Mouse (Mus musculus): ENCODE measurements around the gene March4. TPM values are rescaled to one million over a fixed set of nuclear protein-coding genes. Genes with fewer than 3 reads are reported as not detected.

March4 gene
- polyA plus RNA-seq (2014; fragmentation: Nextera tagmentation; extraction: Ambion mirVana): 0.79 and 0.92 TPM in 2 replicates

DNA sequence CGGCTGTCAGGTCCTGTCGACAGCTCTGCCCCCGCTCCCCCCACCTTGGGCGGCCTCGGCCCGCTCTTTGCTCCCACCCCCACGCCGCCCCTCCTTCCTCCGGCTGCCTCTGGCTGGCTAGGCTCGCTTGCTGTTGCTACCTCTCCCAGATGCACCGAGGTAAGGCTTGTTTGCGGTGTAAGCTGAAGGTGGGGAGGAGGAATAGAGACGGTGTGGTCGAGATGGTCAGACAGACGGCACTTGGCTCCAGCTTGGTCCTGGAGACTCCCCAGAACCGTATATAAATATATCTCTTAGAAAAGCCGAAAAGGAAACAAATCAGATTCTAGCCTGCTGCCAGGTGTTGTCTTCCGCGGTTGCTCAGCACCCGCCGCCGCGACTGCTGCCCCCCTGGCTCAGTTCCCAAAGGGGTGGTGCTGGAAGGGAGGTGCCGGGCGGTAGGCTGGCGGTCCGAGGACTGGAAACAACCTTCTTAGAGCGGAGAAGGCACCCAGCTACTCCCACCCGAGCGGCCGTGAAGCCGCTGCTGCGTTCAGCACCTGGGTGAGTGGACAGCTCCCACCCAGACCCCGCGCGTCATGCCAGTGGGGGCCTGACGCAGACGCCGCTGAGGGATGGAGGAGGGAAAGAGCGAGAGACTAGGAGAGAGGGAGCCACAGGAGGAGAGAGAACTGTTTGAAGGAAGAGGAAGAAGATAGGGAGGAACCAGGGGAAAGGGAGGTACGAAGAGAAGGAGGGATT is at the start of gene March4:
Gene March4, minus strand, starts transcription at position 320 of the 741 bp plus-strand sequence.
- no peak within 1 kb of the TSS; the same call in 1 of the 2 replicates for H3K27ac ChIP-seq (ENCODE audit: low read depth, low read length)
- peak within 1 kb of the TSS; percentile 41 for H3K4me3 ChIP-seq (ENCODE audit: low read depth, low read length)
- peak; percentile 74 for ATAC-seq (ENCODE audit: low FRiP score)
- peaks cover 9% of the 10 kb centered on the region for H3K4me1 ChIP-seq (ENCODE audit: control insufficient read depth, insufficient read depth, low read length)
- no peaks in the 10 kb centered on the region for H3K9me3 ChIP-seq (ENCODE audit: control insufficient read depth, low read length)
- WGBS: under 1% methylated on average over 40 of the region's 41 CpGs
- peak; percentile 96 for DNase-seq (ENCODE audit: low spot score, missing footprints)
- peak within 1 kb of the TSS; percentile 40 for H3K9ac ChIP-seq (ENCODE audit: low read length)
- H3K36me3 ChIP-seq (ENCODE audit: control insufficient read depth, insufficient read depth, low read length): no peaks in the 10 kb centered on the region
- H3K4me2 ChIP-seq: peak within 1 kb of the TSS; percentile 80
- peaks cover 20% of the 10 kb centered on the region for H3K27me3 ChIP-seq (ENCODE audit: control insufficient read depth, insufficient read depth, low read length)

DNA sequence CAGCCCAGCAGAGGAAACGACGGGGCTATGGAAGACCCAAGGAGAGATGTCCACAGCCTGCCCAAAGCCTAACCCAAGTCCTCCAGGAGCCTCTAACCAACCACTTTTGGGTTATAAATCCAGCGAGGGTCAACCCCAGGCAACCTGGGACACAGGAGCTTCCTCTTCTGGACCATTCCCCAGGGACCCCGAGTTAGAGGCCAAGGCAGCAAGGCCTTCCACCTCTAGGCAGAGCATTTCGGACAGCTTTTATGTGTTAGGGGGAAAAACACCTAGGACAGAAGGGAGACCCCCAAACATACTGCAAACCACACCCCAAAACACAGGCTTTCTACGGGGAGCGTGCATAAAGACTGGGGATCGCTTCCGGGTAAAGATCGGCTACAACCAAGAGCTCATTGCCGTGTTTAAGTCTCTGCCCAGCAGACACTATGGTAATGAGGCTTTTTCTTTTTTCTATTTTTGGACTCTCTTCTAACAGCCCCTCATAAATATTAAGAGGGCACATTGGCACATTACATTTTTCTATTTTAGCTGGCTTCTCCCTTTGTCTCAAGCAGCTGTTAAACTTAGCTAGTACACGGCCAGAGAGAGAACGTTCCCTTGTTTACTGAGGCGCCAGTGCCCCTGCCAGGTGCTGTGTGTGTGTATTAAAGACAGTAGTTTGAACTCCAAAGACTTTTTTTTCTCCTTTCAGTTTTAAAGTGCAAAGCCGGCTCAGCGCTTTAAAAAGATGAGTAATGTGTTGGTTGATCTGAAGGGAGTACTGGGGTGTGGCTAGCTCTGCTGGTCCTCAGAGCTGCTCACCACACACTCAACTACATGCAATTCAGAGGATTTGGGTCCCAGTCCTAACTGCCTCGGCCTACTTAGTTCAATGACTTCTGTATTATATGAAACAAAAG is 49.5 kb upstream of the March4 start:
- DNase-seq (ENCODE audit: low spot score, missing footprints) (no peak), ATAC-seq (ENCODE audit: low FRiP score) (no peak)
- 91% methylated on average over 17 of the region's 17 CpGs for WGBS
- Histone ChIP-seq H3K4me1 (ENCODE audit: control insufficient read depth, insufficient read depth, low read length) (peaks cover 4% of the 10 kb centered on the region), H3K27me3 (ENCODE audit: control insufficient read depth, insufficient read depth, low read length) (no peaks in the 10 kb centered on the region), H3K27ac (ENCODE audit: low read depth, low read length) (no peak overlapping the region), H3K9me3 (ENCODE audit: control insufficient read depth, low read length) (no peaks in the 10 kb centered on the region), H3K9ac (ENCODE audit: low read length) (no peak overlapping the region), H3K4me3 (ENCODE audit: low read depth, low read length) (no peak overlapping the region), H3K4me2 (no peak overlapping the region), H3K36me3 (ENCODE audit: control insufficient read depth, insufficient read depth, low read length) (peaks cover 7% of the 10 kb centered on the region; the same call in 1 of the 2 replicates)

DNA sequence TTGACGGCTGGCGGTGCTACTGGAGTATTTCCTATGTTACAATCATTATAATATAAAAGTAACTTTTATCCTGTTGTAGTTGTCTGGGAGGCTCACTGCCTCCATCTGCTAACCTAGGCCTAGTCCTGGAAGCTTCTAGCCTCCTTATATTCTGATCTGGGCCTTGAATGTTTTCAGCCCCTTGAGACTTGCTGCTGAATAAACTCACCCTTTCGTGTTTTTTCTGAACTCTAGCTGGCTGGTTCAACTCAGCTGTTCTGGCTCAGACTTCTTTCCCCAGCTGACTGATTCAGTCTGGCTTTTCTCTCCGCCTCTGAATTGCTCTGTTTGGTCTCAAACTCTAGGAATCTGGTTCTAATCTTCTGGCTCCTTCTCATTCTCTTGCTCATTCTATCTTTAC is 47.2 kb upstream of the March4 start:
- H3K27ac ChIP-seq (ENCODE audit: low read depth, low read length): no peak overlapping the region
- no peaks in the 10 kb centered on the region for H3K27me3 ChIP-seq (ENCODE audit: control insufficient read depth, insufficient read depth, low read length)
- H3K36me3 ChIP-seq (ENCODE audit: control insufficient read depth, insufficient read depth, low read length): peaks cover 7% of the 10 kb centered on the region; the same call in 1 of the 2 replicates
- DNase-seq (ENCODE audit: low spot score, missing footprints) (no peak), ATAC-seq (ENCODE audit: low FRiP score) (no peak)
- H3K4me2 ChIP-seq: peak overlapping the region; percentile 45
- H3K9me3 ChIP-seq (ENCODE audit: control insufficient read depth, low read length): no peaks in the 10 kb centered on the region
- H3K4me1 ChIP-seq (ENCODE audit: control insufficient read depth, insufficient read depth, low read length): peaks cover 4% of the 10 kb centered on the region
- peak overlapping the region; percentile 60 for H3K4me3 ChIP-seq (ENCODE audit: low read depth, low read length)
- H3K9ac ChIP-seq (ENCODE audit: low read length): peak overlapping the region; percentile 71
- 86% methylated on average over 4 of the region's 4 CpGs for WGBS

GRCm38 (mm10) chr1:72582947-72583731 is 46.4 kb upstream of the March4 start, which contains the start of gene Smarcal1:
TSS of gene Smarcal1 (plus strand) at chr1:72583251.
- no peaks in the 10 kb centered on the region for H3K9me3 ChIP-seq (ENCODE audit: control insufficient read depth, low read length)
- no peaks in the 10 kb centered on the region for H3K27me3 ChIP-seq (ENCODE audit: control insufficient read depth, insufficient read depth, low read length)
- under 1% methylated on average over 25 of the region's 25 CpGs for WGBS
- H3K4me3 ChIP-seq (ENCODE audit: low read depth, low read length): peak within 1 kb of the TSS; percentile 60
- peaks cover 6% of the 10 kb centered on the region for H3K4me1 ChIP-seq (ENCODE audit: control insufficient read depth, insufficient read depth, low read length)
- DNase-seq (ENCODE audit: low spot score, missing footprints) (peak; percentile 100), ATAC-seq (ENCODE audit: low FRiP score) (peak; percentile 100)
- peaks cover 6% of the 10 kb centered on the region; the same call in 1 of the 2 replicates for H3K36me3 ChIP-seq (ENCODE audit: control insufficient read depth, insufficient read depth, low read length)
- peak within 1 kb of the TSS; percentile 49 for H3K4me2 ChIP-seq
- peak within 1 kb of the TSS; percentile 30; the same call in 1 of the 2 replicates for H3K27ac ChIP-seq (ENCODE audit: low read depth, low read length)
- peak within 1 kb of the TSS; percentile 71 for H3K9ac ChIP-seq (ENCODE audit: low read length)

DNA sequence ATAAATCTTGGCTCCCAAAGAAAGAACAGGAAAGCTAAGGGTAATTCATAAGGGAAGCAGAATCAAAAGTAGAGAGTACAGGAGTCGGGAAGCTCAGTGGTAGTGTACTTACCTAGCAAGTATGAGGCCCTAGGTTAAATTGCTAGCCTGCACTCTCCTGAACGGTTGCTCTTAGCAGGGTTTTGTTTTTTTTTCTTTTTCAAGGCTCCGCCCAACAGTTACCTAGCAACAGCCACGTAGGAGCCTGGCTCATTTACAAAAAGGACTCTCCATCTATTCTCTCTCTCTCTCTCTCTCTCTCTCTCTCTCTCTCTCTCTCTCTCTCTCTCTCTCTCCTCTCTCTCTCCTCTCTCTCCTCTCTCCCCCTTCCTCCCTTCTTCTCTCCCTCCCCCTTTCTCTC is 42.1 kb upstream of the March4 start:
- H3K4me2 ChIP-seq: peak overlapping the region; percentile 14; the same call in 1 of the 2 replicates
- ATAC-seq (ENCODE audit: low FRiP score) (no peak), DNase-seq (ENCODE audit: low spot score, missing footprints) (peak; percentile 93)
- H3K9me3 ChIP-seq (ENCODE audit: control insufficient read depth, low read length): no peaks in the 10 kb centered on the region
- WGBS: 20% methylated on average over 4 of the region's 4 CpGs
- peaks cover 12% of the 10 kb centered on the region; the same call in 1 of the 2 replicates for H3K4me1 ChIP-seq (ENCODE audit: control insufficient read depth, insufficient read depth, low read length)
- H3K27me3 ChIP-seq (ENCODE audit: control insufficient read depth, insufficient read depth, low read length): no peaks in the 10 kb centered on the region; the same call in 1 of the 2 replicates
- H3K4me3 ChIP-seq (ENCODE audit: low read depth, low read length): no peak overlapping the region
- H3K27ac ChIP-seq (ENCODE audit: low read depth, low read length): no peak overlapping the region
- no peaks in the 10 kb centered on the region for H3K36me3 ChIP-seq (ENCODE audit: control insufficient read depth, insufficient read depth, low read length)
- no peak overlapping the region for H3K9ac ChIP-seq (ENCODE audit: low read length)

- Histone ChIP-seq H3K27ac (ENCODE audit: low read depth, low read length) (no peak overlapping the region), H3K36me3 (ENCODE audit: control insufficient read depth, insufficient read depth, low read length) (no peaks in the 10 kb centered on the region), H3K9me3 (ENCODE audit: control insufficient read depth, low read length) (no peaks in the 10 kb centered on the region), H3K9ac (ENCODE audit: low read length) (no peak overlapping the region), H3K4me1 (ENCODE audit: control insufficient read depth, insufficient read depth, low read length) (peaks cover 12% of the 10 kb centered on the region; the same call in 1 of the 2 replicates), H3K4me2 (peak overlapping the region; percentile 14; the same call in 1 of the 2 replicates), H3K27me3 (ENCODE audit: control insufficient read depth, insufficient read depth, low read length) (no peaks in the 10 kb centered on the region; the same call in 1 of the 2 replicates), H3K4me3 (ENCODE audit: low read depth, low read length) (no peak overlapping the region)
- ATAC-seq (ENCODE audit: low FRiP score): no peak
- WGBS: 46% methylated on average over 15 of the region's 15 CpGs
- peak; percentile 87 for DNase-seq (ENCODE audit: low spot score, missing footprints)
Observed at GRCm38 (mm10) chr1:72578351-72578750, 41.6 kb upstream of the March4 start.

DNA sequence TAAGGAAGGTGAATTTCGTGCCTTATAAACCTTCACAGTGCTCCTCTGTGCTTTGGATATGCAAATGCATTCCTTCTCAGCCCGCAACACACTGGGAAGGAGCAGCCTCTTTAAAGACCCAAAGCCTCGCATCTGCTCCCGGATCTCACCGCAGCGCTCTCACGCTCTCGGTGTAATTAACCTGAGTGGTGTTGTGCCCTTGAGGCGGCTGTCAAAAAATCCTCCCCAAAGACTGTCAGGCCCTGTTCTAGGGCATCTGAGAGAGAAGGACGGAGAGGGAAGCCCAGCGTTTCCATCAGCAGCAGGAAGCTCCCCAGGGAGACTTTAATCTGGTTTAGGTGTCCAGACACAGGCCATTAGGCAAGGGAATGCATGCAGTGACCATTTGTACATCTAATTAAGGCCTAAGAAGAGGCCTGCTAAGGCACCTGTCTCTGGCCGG is 40.8 kb upstream of the March4 start:
- no peaks in the 10 kb centered on the region for H3K36me3 ChIP-seq (ENCODE audit: control insufficient read depth, insufficient read depth, low read length)
- no peaks in the 10 kb centered on the region for H3K9me3 ChIP-seq (ENCODE audit: control insufficient read depth, low read length)
- H3K4me3 ChIP-seq (ENCODE audit: low read depth, low read length): no peak overlapping the region
- H3K27me3 ChIP-seq (ENCODE audit: control insufficient read depth, insufficient read depth, low read length): no peaks in the 10 kb centered on the region; the same call in 1 of the 2 replicates
- DNase-seq (ENCODE audit: low spot score, missing footprints) (peak; percentile 92), ATAC-seq (ENCODE audit: low FRiP score) (peak; percentile 63)
- peaks cover 12% of the 10 kb centered on the region; the same call in 1 of the 2 replicates for H3K4me1 ChIP-seq (ENCODE audit: control insufficient read depth, insufficient read depth, low read length)
- no peak overlapping the region for H3K27ac ChIP-seq (ENCODE audit: low read depth, low read length)
- H3K4me2 ChIP-seq: peak overlapping the region; percentile 30; the same call in 1 of the 2 replicates
- 3% methylated on average over 12 of the region's 12 CpGs for WGBS
- H3K9ac ChIP-seq (ENCODE audit: low read length): no peak overlapping the region

GRCm38 (mm10) chr1:72575121-72575520 is 38.4 kb upstream of the March4 start:
- H3K4me3 ChIP-seq (ENCODE audit: low read depth, low read length): no peak overlapping the region
- no peaks in the 10 kb centered on the region for H3K36me3 ChIP-seq (ENCODE audit: control insufficient read depth, insufficient read depth, low read length)
- 67% methylated on average over 4 of the region's 4 CpGs for WGBS
- no peak overlapping the region for H3K27ac ChIP-seq (ENCODE audit: low read depth, low read length)
- ATAC-seq (ENCODE audit: low FRiP score): no peak
- DNase-seq (ENCODE audit: low spot score, missing footprints): no peak
- no peaks in the 10 kb centered on the region for H3K9me3 ChIP-seq (ENCODE audit: control insufficient read depth, low read length)
- H3K4me2 ChIP-seq: no peak overlapping the region
- H3K4me1 ChIP-seq (ENCODE audit: control insufficient read depth, insufficient read depth, low read length): peaks cover 12% of the 10 kb centered on the region; the same call in 1 of the 2 replicates
- H3K9ac ChIP-seq (ENCODE audit: low read length): no peak overlapping the region
- no peaks in the 10 kb centered on the region; the same call in 1 of the 2 replicates for H3K27me3 ChIP-seq (ENCODE audit: control insufficient read depth, insufficient read depth, low read length)
